Mouse (Mus musculus): ENCODE results near the gene Spaca3. TPM values are rescaled to one million over a fixed set of nuclear protein-coding genes. Genes with fewer than 3 reads are reported as not detected.

The Spaca3 gene
- total RNA-seq, 2 experiments from 2014 or later: not detected

GRCm38 (mm10) chr11:80872509-80873474 lies 14.6 kb downstream of the Spaca3 start:
- no peak overlapping the region for H3K4me3 ChIP-seq
- intact Hi-C loops (cut with DNase I): no loop called here
- DNase-seq (ENCODE audit: extremely low spot score in 1 of 2, low spot score in 2 of 2): peak in 1 of 2 experiments; percentile 49
- TF ChIP-seq CTCF (IDR thresholded peaks at IDR 0.05): peak; percentile 73
- no peak overlapping the region for H3K27ac ChIP-seq

- intact Hi-C loops (cut with DNase I): no loop called here
- no peak for TF ChIP-seq CTCF (IDR thresholded peaks at IDR 0.05)
- H3K27ac ChIP-seq: peak overlapping the region; percentile 56
Observed at GRCm38 (mm10) chr11:80877131-80877651, 19.0 kb downstream of the Spaca3 start.

GRCm38 (mm10) chr11:80878026-80878425 lies 19.9 kb downstream of the Spaca3 start:
- intact Hi-C loops (cut with DNase I): no loop called here
- H3K4me3 ChIP-seq: no peak overlapping the region
- DNase-seq (ENCODE audit: extremely low spot score in 1 of 2, low spot score in 2 of 2): no peak
- no peak for TF ChIP-seq CTCF (IDR thresholded peaks at IDR 0.05)
- no peak overlapping the region for H3K27ac ChIP-seq

More at GRCm38 (mm10) chr11:80877131-80877651, 19.0 kb downstream of the Spaca3 start:
- DNase-seq (ENCODE audit: extremely low spot score in 1 of 2, low spot score in 2 of 2): peak; percentile 41 to 54
- no peak overlapping the region for H3K4me3 ChIP-seq

GRCm38 (mm10) chr11:80882229-80882810 lies 24.2 kb downstream of the Spaca3 start:
- TF ChIP-seq CTCF (IDR thresholded peaks at IDR 0.05): no peak
- intact Hi-C loops (cut with DNase I): loop anchor here (2.0 kb wide), 1 partner anchor 630 kb away; no protein-coding TSS in a partner anchor
- no peak overlapping the region for H3K4me3 ChIP-seq
- DNase-seq (ENCODE audit: extremely low spot score in 1 of 2, low spot score in 2 of 2): no peak
- no peak overlapping the region for H3K27ac ChIP-seq

DNA sequence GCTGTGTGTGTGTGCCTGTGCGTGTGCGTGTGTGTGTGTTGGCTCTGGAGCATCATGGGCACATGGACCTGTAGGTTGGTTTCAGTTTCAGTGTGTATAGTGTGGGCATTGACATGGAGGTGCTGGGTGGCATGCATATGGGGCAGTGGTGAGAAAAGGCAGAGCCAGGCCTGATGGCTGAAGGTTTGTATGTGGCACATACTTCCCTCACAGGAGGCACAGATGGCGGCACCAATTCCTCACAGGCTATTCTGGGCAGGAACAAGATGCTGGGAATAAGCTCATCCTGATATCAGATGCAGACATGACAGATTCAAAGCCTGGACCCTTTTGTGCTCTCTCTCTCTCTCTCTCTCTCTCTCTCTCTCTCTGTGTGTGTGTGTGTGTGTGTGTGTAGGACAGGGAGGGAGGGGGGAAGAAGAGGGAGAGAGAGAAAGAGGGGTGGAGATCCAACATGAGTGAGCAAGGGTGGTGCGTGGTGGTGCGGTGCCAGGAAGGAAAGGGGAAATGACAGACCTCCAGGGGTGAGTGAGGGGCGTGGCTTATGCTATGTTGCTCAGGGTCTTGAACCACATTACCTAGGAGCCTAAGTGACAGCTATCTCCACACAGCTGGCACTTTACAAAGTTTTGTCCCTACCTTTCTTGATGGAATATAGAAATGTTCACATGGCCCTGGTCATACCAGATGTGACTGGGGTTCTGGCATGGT lies 26.5 kb downstream of the Spaca3 start:
- H3K4me3 ChIP-seq: no peak overlapping the region
- TF ChIP-seq CTCF (IDR thresholded peaks at IDR 0.05): no peak
- intact Hi-C loops (cut with DNase I): no loop called here
- H3K27ac ChIP-seq: no peak overlapping the region; the same call in 1 of the 2 replicates
- DNase-seq (ENCODE audit: extremely low spot score in 1 of 2, low spot score in 2 of 2): no peak

DNA sequence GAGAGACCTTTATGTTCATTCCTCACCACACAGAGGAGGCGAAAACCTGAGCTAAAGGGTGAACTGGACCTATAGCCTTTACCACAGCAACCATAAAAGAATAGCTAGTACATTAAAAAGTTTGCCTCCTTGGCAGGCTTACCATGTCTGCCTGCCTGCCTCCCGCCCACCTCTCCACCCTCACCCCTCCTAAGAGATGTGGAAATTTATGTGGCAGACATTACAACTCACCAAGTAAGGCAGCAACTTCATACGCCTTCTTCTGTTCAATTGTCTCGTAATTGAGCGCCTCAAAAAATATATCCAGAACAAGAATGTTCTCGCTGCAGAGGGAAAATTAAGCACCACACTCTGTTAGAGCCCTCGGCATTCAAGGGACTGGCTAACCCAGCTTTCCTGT lies 28.2 kb downstream of the Spaca3 start:
- no peak for DNase-seq (ENCODE audit: extremely low spot score in 1 of 2, low spot score in 2 of 2)
- no peak overlapping the region for H3K4me3 ChIP-seq
- no peak for TF ChIP-seq CTCF (IDR thresholded peaks at IDR 0.05)
- intact Hi-C loops (cut with DNase I): no loop called here
- H3K27ac ChIP-seq: no peak overlapping the region; the same call in 1 of the 2 replicates

DNA sequence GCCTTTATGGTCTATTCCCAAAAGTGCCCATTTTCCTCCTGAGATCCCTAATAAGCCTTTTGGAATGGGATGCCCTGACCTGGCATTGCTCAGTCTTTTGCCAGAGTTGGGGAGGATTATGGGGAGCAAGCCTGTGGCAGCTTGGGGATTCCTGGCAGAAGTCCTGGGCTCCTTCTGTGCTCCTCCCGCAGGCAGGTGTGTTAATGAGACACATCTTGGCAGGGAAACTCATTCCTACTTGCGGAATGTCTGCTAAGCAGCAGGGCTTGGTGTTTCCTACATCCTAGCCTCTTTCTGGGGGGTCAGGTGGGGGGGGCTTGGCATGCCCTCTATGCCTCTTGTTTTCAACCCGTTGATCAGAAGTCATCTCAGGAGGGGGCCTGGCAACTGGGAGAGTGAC lies 28.9 kb downstream of the Spaca3 start:
- DNase-seq (ENCODE audit: extremely low spot score in 1 of 2, low spot score in 2 of 2): no peak
- no peak for TF ChIP-seq CTCF (IDR thresholded peaks at IDR 0.05)
- Histone ChIP-seq H3K27ac (no peak overlapping the region; the same call in 1 of the 2 replicates), H3K4me3 (no peak overlapping the region)
- intact Hi-C loops (cut with DNase I): no loop called here

DNA sequence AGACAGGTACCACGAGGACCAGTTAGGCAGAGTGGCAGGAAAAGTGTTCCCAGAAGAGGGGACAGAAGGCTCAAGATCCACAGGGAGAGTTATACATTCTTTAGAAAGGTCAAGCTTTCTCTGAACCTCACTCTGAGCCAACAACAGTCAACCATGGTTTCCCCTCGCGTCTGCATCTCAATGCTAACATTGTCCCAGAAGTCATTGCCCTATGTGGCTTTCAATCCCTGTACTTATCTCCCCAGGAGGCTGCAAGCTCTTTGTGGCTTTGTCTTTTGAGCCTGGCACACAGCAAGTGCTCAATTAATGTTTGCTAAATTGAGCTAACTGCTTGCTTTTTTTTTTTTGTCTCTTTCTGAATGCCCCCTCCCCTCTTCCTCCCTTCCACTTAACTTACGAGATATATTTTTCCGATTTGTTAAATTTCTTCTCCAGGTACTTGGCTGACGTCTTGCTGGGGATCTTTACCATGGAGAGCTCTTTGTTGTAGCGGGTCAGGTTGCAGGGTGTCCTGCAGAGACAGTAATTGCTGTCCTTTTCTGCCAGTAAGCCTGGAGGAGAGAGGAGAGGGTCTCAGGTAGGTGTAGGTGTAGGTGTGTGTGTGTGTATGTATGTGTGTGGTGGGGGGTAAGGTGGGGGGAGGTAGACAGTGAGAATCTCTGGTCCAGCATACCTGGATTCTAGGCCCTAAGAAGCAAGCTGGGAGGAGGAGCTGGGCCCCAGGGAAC lies 31.3 kb downstream of the Spaca3 start:
- no peak for DNase-seq (ENCODE audit: extremely low spot score in 1 of 2, low spot score in 2 of 2)
- TF ChIP-seq CTCF (IDR thresholded peaks at IDR 0.05): no peak
- H3K27ac ChIP-seq: no peak overlapping the region
- H3K4me3 ChIP-seq: no peak overlapping the region
- intact Hi-C loops (cut with DNase I): no loop called here

- Histone ChIP-seq H3K27ac (no peak overlapping the region), H3K4me3 (no peak overlapping the region)
- no peak for TF ChIP-seq CTCF (IDR thresholded peaks at IDR 0.05)
- intact Hi-C loops (cut with DNase I): no loop called here
- no peak for DNase-seq (ENCODE audit: extremely low spot score in 1 of 2, low spot score in 2 of 2)
Observed at GRCm38 (mm10) chr11:80895853-80896252, 37.7 kb downstream of the Spaca3 start.

DNA sequence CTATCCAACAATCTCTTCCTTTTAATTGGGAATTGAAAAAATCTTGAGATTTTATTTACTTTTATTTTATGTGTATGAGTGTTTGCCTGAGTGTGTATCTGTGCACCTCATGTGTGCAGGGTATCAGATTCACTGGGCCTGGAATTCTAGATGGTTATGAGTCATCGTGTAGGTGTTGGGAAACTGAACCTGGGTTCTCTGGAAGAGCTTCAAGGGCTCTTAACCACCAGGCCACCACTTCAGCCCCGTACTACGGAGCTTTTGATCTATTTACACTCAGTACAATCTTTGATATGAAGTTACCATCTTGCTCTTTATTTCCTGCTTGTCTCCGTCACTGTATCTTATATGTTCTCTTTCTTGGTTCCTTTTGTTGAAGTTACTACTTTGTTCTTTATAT lies 42.4 kb downstream of the Spaca3 start:
- H3K4me3 ChIP-seq: no peak overlapping the region
- H3K27ac ChIP-seq: no peak overlapping the region
- TF ChIP-seq CTCF (IDR thresholded peaks at IDR 0.05): no peak
- no peak for DNase-seq (ENCODE audit: extremely low spot score in 1 of 2, low spot score in 2 of 2)
- intact Hi-C loops (cut with DNase I): no loop called here

DNA sequence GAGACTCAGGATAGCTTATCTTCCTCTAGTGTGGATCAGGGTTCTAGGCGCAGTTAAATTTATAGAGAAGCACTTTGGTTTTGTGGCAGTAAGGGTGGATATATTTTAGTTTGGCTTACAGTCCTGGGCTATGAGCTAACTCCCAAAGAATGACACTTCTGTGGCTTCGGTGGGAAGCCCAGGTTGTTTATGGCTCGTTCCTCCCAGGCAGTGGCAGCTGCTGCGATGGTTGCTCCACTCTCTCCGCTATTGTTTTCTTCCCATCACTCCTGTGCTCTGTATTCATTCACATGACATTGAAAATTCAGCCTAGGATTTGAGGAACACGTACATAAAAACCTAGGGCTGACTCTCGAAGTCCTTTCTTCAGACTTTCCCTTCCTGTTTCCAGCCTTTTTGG lies 44.5 kb downstream of the Spaca3 start:
- intact Hi-C loops (cut with DNase I): no loop called here
- no peak for DNase-seq (ENCODE audit: extremely low spot score in 1 of 2, low spot score in 2 of 2)
- Histone ChIP-seq H3K4me3 (no peak overlapping the region), H3K27ac (no peak overlapping the region)
- TF ChIP-seq CTCF (IDR thresholded peaks at IDR 0.05): no peak
